Mouse (Mus musculus) gastrocnemius, postnatal 25 days (tissue): ENCODE data around the gene C530008M17Rik. TPM values are rescaled to one million over a fixed set of nuclear protein-coding genes. Genes with fewer than 3 reads are reported as not detected.

Source experiments
- DNase-seq: peaks from one replicate; pipeline ENCODE4 v3.0.0; 2022
- total RNA-seq, 2 experiments: library from RNA; stranded (reverse); gene quantifications; 1 replicate in 1 of 2; 2 replicates in 1 of 2; pipeline ENCODE4 v1.2.3; 2021

C530008M17Rik gene
- total RNA-seq, 2 experiments from 2014 or later, result 1.9 to 3.8 TPM

- DNase-seq, result no peak
Measured at GRCm38 (mm10) chr5:76665421-76665820, 9.1 kb downstream of the C530008M17Rik start.

- DNase-seq, result no peak
Measured at GRCm38 (mm10) chr5:76666026-76666756, 9.9 kb downstream of the C530008M17Rik start.

GRCm38 (mm10) chr5:76668118-76668517, 11.8 kb downstream of the C530008M17Rik start:
- DNase-seq, result no peak

- DNase-seq, result no peak
Measured at GRCm38 (mm10) chr5:76668547-76668946, 12.2 kb downstream of the C530008M17Rik start.

- no peak for DNase-seq
Measured at GRCm38 (mm10) chr5:76670183-76670582, 13.9 kb downstream of the C530008M17Rik start.

GRCm38 (mm10) chr5:76674022-76674653, 17.8 kb downstream of the C530008M17Rik start:
- no peak for DNase-seq

- no peak for DNase-seq
Measured at GRCm38 (mm10) chr5:76675369-76675768, 19.1 kb downstream of the C530008M17Rik start.

GRCm38 (mm10) chr5:76680959-76681358, 24.6 kb downstream of the C530008M17Rik start:
- DNase-seq, result no peak

GRCm38 (mm10) chr5:76681895-76682656, 25.8 kb downstream of the C530008M17Rik start:
- DNase-seq, result no peak

GRCm38 (mm10) chr5:76683455-76683854, 27.1 kb downstream of the C530008M17Rik start:
- DNase-seq, result no peak

GRCm38 (mm10) chr5:76684658-76685605, 28.6 kb downstream of the C530008M17Rik start:
- no peak for DNase-seq

GRCm38 (mm10) chr5:76687961-76688600, 31.8 kb downstream of the C530008M17Rik start:
- DNase-seq, result no peak

GRCm38 (mm10) chr5:76688643-76689042, 32.3 kb downstream of the C530008M17Rik start:
- DNase-seq, result no peak

- no peak for DNase-seq
Measured at GRCm38 (mm10) chr5:76690177-76690593, 33.9 kb downstream of the C530008M17Rik start.

- DNase-seq, result no peak
Measured at GRCm38 (mm10) chr5:76691251-76691650, 34.9 kb downstream of the C530008M17Rik start.

- DNase-seq, result no peak
Measured at GRCm38 (mm10) chr5:76691706-76692424, 35.6 kb downstream of the C530008M17Rik start.

- peak; percentile 16 for DNase-seq
Measured at GRCm38 (mm10) chr5:76697536-76697935, 41.2 kb downstream of the C530008M17Rik start.

GRCm38 (mm10) chr5:76698187-76698586, 41.9 kb downstream of the C530008M17Rik start:
- no peak for DNase-seq

GRCm38 (mm10) chr5:76701127-76701853, 45.0 kb downstream of the C530008M17Rik start:
- DNase-seq, result no peak

GRCm38 (mm10) chr5:76702104-76702503, 45.8 kb downstream of the C530008M17Rik start:
- no peak for DNase-seq
